Mouse (Mus musculus): ENCODE measurements around the gene Jph4.

The Jph4 gene

DNA sequence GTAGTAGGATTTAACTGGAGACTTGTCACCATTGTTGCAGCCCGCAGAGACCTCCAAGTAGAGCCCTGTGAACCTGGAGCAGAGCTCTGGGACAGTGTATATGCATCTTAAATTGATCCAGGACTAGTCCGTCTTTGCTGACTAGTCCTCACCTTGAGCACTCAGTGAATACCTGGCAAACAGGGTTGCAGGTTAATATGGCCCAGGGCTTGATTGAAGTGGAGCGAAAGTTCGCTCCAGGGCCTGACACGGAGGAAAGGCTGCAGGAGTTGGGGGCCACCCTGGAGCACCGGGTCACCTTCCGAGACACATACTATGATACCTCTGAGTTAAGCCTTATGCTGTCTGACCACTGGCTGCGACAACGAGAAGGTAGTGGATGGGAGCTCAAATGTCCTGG, 21.5 kb downstream of the Jph4 start:
- DNase-seq (ENCODE audit: low spot score in 2 of 2), result no peak

DNA sequence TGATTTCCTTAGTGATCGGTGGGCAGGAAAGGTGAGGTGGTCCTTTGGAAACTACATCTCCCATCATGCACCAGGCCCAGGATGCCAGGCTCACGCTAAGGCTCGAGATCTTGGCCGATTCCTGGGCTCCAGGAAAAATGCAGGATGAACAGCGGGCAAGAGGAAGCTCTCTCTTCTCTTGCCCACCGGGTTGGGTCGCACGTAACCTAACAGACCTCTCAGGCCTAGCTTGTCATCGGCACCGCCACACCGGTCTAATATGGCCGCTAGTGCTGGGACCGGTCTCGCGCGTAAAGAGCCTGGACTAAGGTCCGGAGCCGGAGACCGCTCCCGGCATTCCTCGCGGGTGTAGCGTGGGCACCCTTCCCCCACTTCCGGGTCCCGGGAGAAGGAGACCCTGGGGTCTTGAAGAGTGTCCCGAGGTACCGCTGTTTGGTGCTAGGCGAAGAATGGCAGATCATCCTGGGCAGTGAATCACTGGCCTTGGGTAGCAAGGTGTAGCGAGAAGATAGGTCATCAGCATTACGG, 22.0 kb downstream of the Jph4 start, which contains the start of gene Thtpa:
Thtpa (plus strand) TSS at position 81 of the 528 bp plus-strand sequence.
- peak; percentile 48 to 80 for DNase-seq (ENCODE audit: low spot score in 2 of 2)

DNA sequence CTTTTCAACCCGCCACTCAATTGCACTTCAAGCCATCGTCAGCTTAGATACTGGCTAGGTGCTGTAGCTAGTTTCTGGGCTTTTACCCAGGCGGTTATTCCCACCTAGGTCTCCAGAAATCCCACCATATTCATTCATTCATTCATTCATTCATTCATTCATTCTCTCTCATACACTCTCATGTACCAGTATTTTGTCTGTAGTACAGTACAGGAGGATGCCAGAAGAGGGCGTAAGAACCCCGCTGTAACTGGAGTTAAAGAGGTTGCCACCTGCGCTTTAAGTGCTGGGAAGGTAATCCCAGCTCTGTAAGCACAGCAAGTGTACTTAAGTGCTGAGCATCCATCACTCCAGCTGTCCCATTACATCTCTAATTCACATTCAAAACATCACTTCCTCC, 22.8 kb downstream of the Jph4 start:
- no peak for DNase-seq (ENCODE audit: low spot score in 2 of 2)

DNA sequence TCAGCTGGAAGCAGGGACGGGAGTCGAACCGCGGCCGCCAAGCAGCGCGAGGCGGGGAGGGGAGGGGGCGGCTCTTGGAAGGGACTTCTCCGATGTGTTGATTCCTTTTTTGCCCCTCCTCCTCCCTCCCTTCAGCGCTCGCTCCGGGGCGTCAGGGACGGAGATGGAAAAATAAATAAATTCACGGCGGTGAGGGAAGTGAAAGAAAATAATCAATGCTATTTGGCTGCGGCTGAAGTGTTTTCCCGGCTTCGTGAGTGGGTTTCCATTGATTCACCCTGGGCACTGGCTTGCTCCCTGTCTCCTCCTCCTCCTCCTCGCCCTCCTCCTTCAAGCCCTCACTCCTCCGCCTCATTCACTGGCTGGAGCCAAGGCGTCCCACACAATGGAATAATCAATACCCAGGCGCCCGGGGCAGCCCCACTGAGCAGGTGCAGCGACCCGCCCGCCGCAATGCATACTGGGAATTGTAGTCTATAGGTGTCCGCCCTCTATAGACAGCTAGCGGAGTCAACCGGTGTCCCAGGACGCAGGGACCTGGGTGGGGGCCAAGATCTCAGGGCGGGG, 24.6 kb downstream of the Jph4 start, which contains the start of gene Zfhx2:
Zfhx2 (minus strand) TSS at position 314 of the 567 bp plus-strand sequence.
- peak; percentile 87 to 91 for DNase-seq (ENCODE audit: low spot score in 2 of 2)

DNA sequence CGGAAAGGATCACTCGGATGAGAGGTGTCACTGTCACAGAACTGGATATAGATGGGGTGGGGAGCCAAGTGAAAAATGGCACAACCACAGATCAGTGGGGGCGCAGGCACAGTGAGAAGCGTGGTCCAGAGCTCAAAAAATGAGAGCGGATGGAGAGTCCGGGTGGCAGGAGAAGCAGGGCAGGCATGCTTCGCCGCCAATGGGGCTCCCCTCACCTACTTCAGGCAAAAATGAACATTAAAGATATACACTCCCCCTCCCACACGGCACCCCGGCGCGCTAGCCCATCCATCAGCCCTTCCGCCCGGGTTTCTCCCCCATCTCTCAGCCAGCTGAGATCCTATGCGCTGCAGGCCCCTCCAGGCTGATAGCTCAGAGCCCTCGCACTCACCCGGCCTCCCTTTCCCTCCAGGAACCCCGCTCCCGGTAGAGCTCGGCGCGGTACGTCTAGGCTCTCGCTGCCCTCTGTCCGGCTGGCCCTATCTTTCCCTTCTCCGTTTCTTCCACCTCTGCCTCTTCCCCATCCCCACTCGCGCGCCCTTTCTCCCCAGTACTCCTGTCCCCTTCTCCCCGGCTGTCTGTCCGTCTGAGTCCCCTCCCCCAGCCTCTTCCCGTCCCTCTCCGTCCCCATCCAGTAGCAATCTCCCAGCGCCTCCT, 25.4 kb downstream of the Jph4 start:
- peak in 1 of 2 experiments; percentile 45 for DNase-seq (ENCODE audit: low spot score in 2 of 2)

DNA sequence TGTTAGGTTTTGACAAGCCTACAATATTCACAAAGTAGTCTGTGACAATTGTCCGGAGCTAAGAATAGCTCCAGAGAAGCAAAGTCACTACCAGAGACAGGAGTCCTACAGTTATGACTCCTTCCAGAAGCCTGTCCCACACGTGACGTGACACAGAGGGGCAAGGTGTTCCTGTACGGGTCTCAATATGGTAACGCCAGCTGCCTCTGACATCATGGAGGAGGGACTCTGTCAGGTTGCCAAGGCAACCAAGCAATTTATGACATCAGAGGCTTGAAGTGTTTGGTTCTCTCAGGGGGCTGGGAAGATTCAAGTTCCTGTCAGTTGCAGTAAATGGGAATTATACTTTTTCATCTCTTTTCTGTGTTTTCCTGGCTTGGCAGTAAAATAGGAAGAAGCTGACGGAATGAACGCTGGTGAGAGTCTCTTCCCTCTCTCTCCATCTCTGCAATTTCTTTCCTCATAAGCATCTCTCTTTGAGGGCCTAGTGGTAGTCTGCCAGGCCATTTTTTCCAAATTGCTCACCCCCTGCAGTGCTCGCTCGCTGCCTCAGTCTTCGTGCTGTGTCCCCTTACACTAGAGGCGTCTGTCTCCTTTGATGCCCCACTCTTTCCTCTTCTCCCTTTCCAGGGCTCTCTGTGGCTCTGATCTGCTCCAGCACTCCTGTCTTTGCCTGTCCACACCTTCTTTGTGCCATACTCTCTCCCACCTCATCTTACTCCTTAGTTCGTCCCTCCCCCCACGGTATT, 27.4 kb downstream of the Jph4 start:
- no peak for DNase-seq (ENCODE audit: low spot score in 2 of 2)

DNA sequence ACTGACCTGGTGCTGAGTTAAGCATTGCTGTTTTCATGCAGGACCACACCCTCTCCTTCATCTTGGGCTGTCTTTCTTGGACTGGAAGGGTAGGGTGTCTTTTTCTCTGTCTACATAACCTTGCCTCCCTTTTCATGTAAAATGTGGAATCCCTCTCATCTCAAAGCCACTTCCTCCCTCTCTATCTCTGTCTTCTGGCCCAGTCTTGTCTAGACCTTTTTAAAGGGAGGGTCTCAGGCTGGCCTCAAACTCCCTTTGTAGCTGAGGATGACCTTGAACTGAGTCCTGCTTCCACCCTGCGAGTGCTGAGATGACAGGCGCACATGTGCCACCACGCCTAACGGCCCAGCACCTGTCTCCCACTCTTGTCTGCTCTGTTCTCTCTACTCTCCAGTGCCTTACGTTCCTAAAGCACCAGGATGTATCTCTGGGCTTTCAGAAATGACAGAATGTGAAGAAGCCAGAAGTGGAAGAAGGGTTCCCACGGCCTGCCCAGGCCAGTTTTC, 30.7 kb downstream of the Jph4 start:
- no peak for DNase-seq (ENCODE audit: low spot score in 2 of 2)

DNA sequence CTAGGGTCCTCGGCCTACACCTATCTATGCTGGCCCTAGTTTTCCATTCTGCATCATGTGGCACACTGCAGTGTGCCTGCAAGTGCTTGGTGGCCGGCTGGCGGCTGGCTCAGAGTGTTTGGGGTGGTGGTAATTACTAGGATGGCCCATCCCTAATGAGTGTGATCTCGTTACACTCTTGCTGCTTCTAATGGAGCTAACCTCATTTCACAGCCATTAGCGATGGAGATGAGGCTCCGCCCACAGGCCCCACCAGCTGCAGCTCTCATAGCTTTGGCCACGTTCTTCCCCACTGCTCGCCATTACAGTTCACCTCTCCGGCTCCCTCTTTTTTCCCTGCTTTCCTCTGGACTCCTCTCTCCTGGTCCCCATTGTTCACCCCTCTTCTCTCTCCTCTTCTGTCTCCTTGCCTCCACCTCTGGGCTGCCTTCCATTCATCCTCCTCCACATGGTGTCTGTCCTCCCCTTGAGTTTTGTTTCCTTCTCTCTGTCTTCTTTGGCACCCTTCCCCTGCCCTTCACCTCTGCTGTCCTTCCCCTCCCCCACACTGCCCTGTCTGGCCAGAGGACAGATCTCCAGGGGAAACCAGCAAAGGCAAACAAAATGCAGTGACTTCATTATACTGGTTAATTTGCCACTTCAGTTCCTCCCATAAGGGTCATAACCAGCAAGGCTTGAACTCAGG, 31.3 kb downstream of the Jph4 start:
- DNase-seq (ENCODE audit: low spot score in 2 of 2), result no peak

DNA sequence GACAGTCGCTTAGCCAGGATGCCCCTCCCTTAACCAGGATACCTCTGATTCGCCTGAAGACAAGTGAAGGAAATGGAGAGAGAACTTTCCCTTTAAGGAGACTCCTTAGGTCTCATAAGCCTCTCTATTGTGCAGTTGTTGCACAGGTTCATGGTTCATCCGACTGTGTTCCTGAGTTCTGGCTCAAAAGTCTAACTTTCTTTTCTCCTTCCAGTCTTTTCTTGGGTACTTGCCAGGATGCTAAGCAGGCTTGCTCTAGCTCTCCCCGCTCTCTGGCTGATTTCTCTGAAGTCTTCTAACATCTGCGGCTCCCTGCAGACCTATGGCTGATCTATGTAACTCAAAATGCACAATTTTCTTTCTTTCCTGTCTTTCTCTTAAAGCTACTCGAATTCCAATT, 33.3 kb downstream of the Jph4 start:
- DNase-seq (ENCODE audit: low spot score in 2 of 2), result no peak

DNA sequence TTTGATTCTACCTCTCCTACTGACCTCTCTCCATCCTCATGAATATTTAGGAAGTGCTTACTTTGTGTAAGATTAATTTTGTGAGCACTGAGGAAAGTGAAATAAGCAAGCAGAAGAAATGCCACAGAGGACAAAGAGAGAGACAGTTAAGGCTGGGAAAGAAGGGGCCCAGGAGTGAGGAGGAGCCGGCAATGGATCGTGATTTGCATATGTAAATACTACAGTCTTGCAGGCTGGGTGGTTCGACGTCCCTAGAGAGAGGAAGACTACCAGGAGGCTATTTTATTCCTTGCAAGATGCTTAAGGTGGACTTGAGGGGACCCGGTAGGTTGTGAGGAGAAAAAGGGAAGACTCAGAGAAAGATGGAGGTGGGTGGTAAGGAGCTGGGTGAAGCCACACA, 35.6 kb downstream of the Jph4 start:
- DNase-seq (ENCODE audit: low spot score in 2 of 2), result no peak

DNA sequence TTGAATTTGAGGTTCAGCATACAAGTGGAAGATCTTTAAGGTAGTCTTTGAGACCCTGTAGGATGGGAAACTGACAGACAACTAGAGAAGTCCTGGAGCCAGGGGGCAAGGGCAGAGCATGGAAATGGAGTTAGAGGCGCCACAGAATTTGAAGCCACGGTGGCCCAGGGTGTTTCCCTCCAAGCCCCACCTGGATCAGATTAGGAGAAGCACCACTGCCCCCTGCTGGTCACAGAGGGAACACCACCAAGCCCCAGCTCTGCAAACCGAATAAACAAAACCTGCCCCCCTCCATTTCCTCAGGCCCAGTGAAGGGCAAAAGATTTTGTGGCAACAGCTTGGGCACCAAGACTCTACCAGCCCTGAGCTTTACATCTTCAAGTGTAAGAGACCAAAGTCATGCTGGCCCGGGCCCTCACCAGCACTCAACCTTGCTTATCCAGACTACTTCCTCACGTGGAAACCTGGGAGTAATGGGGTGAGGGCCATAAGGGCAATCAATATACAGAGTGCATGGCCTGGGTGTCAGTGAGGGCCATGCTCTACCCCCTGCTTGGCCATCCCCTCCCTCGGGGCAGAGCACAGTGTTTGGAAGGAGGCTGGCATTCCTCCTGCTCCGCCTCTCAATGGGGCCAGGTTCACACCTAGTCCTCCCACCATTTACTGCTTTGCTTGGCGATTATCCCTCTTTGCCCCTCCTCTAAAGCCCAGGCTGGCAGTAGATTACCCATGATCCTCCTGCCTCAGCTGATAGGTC, 37.3 kb downstream of the Jph4 start:
- peak; percentile 71 to 80 for DNase-seq (ENCODE audit: low spot score in 2 of 2)

DNA sequence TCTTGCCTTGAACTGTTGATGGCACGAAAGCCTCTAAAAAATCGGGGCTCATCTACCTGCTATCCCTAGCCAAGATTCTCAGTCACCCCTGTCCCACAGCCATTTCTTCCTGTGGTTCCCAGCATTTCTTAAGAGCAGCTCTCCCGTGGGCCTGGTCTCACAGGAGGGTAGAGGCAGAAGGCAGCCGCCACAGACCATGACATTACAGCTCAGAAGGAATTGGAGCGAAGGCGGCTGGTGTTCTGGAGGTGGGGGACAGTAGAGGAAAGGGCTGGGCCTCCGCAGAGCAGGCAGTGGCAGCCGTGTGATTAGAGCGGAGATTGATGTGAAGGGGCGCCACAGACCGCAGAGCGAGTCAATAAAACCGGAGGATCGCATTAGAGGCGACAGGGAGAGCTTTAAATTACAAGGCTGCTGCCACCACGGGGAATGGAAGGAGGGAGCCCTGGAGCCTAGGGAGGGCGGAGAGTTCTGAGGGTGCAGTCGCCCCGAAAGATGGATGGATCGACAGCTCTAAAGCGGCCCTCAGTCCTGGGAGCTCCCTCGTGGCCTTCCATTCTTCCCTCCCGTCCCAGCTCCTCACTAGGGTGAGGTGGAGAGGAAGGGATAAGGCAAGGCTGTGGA, 38.3 kb downstream of the Jph4 start:
- DNase-seq (ENCODE audit: low spot score in 2 of 2), result no peak

DNA sequence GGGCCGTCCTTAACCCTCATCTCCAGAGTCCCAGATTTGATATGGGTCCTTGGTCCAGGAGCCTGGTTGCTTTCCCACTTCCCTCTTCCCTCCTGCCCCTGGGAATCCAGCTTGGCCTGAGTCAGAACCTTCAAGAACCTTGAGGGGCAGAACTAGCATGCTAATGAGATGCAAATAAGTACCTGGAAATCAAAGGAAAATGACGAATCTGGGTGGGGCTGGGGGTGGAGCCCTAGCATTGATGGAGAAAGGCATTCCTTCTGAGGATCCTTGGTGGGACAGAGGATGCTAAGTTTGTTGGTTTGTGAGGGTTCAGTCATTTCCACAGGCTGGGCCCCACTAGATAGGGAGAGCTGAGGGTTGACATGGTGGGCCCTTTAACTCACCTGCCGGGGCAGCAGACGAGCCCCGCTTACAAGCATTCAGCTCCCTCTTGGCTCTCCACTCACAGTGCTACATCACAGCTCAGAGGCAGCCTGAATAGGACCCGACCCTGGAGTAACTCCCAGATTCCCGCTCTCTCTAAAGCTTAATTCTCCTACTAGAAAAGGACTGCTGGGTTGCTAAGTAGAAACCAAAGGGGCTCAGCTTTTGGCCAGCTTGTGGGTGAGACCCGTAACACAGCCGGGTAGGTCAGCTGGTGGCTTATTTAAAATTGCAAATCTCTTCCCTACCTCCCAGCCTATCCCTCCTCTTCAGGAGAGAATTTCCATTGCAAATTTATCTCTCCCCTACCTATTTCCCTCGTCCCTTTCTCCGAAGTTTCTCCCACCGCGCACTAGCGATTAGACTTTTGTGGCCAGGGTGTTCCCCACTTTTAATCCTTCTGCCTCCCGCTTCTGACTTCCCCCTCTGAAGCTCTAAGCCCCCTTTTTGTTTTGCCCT, 39.0 kb downstream of the Jph4 start:
- DNase-seq (ENCODE audit: low spot score in 2 of 2), result no peak

DNA sequence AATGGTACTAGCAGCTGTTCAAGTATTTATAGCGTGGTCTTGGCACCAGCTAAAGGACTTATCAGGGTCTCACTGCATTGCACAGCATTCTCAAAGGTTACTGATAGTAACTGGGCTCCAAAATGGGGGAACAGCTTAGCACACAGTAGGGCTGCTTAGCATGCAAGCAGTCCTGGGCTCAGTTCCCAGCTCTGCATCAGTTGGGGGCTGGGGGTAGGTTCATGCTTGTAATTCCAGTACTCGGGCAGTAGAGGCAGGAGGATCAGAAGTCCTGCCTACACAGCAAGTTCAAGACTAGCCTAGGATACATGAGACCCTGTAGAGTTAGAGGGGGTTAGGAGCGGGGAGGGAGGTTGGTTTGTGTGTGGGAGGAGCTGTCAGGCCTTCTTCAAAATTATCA, 39.8 kb downstream of the Jph4 start:
- DNase-seq (ENCODE audit: low spot score in 2 of 2), result no peak

DNA sequence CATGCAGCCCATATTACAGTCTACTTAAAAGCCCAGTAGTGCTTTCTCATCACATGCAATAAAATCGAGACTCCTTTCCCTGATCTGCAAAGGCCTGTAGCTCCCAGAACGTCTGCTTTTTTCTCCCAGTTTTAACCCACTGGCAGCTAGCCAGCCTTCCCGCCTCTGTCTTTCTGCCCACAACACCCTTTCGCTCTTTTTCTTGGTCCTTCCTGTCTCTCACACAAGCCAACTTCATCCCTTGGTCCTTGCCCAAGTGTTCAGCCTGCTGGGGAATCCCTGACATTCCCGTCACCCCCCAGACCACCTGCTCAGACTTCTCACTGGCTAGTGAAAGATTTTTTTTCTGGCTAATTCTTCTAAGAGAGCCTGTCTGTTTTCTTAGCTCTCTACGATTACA, 40.5 kb downstream of the Jph4 start:
- DNase-seq (ENCODE audit: low spot score in 2 of 2), result no peak

DNA sequence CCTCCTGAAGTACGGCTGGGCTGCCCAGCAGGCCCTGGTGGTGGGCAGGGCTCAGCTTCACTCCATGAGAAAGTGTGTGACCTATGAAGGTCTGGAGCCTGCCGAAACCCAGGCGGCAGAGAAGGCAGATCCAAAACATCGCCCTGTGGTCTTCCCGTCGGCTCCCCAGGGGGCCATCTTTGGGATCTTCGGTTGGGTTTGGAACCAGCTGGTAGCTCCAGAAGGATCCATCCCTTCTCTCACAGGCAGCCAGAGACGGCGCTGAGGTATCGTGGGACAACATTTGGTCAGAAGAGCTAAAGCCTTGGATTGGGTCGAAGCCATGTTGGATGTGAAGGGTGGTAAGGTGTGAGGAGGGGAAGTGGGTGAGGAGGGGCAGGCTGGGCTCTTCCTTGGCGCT, 42.3 kb downstream of the Jph4 start:
- DNase-seq (ENCODE audit: low spot score in 2 of 2), result no peak

DNA sequence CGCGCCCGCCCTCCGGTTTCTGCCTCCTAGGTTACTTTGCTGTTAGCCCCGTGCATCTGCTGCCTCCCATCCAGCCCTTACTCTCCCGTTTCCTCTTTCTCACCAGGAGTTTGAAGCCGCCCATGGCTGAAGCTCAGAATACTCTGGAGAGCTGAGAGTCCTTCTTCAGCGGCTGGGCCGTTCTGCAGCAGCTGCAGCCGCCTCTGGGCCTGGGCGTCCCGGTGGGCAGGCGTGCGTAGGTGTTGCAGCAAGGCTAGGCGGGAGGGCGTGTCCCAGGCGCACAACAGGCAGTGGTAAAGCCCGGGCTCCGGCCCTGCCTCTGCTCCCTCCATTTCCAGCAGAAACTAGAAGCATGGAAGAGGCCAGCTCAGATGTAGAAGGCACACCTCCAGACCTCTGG, 45.0 kb downstream of the Jph4 start:
- DNase-seq (ENCODE audit: low spot score in 2 of 2), result no peak

DNA sequence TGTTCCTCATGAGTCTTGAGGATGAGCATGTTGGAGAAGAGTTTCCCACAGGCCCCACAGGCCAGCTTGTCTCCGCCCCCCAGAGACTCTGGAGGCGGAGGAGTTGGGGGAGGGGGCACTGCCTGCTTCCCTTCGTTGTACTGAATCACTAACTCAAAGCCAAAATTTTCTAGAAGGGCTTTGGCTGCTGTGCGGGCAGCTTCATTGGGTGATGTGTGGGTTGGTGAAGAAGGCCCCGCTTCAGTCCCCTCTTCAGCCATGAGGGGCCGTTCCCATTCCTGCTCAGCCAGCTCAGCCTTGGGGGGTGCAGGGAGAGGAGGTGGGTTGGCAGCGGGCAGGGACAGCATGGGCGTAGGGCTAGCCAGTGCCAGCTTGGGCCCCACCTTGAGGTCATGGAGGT, 50.7 kb downstream of the Jph4 start:
- DNase-seq (ENCODE audit: low spot score in 2 of 2), result no peak

DNA sequence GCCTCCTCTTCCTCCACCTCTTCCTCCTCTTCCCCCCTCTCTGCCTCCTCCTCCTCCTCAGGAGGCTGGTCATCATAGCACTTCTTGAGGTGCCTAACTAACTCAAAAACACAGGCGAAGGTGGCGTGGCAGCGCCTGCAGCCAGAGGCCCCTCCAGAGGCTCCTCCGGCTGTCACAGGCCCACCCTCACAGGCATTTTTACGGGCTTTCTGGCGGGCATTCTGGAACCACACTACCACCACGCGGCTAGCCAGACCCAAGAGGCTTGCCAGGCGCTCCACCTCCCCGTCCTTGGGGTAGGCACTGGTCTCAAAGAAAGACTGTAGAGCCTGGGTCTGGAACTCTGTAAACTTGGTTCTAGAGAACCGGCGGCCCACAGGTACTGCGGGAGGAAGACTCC, 51.3 kb downstream of the Jph4 start:
- no peak for DNase-seq (ENCODE audit: low spot score in 2 of 2)

Data from cerebellum, postnatal 4 days (tissue).